Mouse (Mus musculus) fibroblast of lung, adult 2 months (primary cell): ENCODE measurements around the gene Gm5800.
"Not testable (repeated sequence)": the region's sequence is repeated elsewhere in the genome, so short reads cannot be mapped to it uniquely, and the experiment has no call there.

Experiments
- DNase-seq: peaks from one replicate; pipeline ENCODE4 v3.0.0-alpha.2; 2011; ENCODE audit warnings: low read depth

Gm5800 gene

DNA sequence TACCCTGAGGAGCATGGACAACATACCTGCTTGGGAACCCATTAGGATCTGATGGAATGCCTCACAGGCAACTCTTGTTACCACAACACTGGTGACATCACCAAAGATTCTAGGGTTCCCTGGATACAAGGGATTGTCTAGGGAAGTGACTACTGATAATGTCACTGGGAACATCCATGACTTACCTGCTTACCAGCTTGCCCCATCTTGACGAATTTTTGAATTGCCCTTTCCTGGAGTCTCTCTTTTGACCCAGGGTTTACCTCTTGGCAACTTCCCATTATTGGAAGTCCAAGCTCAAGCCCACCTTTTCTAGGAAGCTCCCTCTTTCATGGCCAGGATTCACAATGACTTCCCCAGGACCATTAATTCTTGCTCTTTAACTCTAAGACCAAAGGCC lies at the start of gene Gm5800:
TSS of gene Gm5800 (minus strand) at position 101 of the 400 bp plus-strand sequence.
- no peak for DNase-seq

DNA sequence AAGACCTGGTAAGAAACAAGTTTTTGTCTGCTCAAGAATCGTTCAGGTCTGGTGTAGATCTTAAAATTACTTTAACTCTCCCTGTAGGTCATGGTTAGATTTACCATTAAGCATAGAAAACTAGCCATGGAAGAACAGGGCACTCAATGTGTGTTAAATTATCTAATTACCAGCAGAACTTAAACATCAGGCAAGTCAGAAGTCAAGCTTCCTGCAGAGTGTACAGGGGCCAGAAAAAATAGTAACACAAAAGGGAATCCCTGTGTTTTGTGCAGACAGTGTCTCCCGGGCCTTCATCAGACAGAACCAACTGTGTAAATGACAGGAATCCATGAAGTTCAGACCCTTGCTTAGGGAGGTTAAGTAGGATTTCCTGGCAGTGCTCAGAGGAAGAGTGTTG lies 39.0 kb upstream of the Gm5800 start:
- no peak for DNase-seq

DNA sequence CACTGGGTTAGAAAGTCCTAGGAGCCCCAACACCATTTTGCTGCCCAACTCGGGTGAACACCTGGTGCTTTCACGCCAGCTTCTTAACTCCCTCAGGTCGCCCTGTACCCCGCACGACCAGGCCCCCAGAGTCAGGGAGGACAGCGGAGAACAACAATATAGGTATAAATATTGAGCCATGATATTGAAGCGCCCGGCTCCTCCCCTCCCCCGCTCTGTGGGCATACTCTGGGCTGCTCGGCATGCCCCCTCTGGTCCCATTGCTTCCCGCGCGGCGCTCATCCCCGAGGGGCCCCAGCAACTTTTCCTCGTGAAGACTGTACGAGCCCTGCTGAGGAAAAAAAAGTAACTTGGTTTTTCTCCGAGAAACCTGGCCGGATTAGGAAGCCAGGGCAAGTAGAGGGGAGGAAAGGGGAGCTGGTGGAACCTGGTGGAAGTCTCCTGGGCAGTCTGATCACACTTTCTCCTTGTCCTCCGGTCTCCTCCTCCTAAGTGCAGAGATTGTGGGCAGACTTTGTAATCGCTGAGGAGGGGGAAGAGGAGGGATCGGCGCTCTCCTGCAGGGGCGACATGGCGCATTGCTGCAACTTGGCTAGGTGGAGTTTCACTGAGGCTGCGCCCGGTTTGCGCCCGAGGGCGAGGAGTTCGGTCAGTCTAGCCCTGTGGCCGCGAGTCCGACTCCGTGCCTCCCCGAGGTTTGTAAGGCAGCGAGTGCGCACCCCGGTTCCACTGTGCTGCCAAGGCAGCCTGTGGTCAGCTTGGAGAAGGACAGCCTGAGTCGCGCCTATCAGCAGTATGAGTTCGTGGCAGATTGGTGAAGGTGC lies 23.6 kb upstream of the Gm5800 start:
- no peak for DNase-seq

DNA sequence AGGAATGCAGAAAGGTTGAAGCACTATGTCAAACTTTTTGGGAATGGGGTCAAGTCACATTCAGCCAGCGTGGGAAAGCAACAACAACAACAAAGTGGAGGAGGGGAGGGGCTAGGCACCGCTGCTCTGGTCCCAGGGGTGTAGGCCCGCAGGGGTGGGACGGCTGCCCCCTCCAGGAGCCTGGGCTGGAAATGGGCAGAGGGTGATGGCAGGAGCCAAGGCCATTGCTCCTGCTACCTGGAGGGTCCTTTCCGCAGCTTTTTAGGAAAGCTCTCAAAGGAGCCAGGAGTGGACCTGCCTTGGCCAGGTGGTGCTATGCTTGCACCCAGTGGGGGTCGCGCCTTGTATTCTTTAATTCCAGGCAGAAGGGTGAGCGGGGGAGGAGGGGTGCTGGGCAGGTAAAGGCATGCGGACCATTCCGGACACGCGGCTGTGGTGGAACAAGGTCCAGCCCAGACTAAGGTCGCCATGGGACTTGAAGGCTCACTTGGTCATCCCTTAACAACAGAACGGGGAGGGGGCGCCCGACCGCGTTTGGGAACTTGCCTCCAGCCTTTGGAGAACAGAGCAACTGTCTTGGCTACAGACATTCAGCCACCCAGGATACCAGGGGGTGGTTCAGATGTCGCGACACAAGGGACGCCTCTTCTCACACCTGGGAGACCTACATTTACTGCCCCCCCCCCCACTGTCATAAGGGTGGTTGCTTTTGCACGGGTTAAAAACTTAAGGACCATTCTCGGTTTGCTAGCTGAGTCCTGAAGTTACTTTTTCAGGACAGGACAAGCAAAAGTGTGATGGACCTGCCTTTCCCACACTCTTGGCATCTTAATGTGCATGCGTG lies 22.4 kb upstream of the Gm5800 start:
- no peak for DNase-seq

DNA sequence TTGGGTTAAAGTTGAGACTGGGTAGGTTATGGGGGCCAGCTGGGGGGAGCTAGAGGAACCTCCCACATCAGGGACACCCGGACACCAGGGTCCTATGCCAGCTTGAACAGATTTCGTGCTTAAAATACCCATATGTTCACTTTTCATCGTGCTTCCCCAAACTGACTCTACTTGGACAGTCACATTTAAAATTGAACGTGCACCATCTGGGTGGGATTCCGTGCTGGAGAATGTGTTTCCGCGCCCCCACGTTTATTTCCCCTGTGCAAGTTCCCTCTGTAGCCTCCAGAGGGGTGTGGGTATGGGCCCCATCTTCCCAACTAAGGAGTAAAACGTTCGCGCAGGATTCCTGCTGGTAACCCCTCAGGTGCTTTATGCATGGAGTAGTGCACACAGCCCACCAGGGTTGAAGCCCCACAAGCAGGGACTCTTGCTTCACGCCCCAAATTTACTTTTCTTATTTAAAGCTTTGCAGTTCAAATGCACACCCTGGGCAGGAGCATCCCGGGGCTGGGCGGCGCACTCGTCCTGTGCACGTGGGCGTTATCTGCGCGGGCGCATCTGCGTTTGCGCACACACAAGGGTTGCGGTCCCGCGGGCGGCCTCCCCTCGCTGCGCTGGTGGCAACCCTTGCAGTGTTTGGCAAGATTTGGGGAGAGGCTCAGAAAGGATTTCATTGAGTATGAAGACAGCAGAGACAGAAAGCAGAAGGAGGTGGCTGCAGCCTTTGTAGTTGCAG lies 21.6 kb upstream of the Gm5800 start:
- DNase-seq: no peak

DNA sequence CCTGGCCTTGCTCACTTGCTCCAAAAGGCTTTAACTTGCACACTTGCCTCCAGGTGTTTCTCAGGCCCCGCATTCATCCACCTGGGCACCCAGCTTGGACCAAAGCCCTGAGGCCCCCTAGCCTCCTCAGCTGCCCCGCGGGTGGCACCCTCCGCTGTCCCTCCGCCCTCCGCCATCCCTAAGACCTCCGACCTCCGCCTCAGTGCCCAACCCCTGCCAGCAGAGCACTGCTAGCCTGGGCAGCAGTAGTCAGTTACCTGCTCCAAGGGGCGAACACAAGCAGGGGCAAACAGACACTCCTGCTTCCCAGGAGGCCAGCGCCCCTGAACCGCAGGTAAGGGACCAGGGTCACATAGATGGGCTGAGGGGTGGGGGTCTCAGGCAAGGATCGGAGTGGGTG lies 21.0 kb upstream of the Gm5800 start:
- no peak for DNase-seq

DNA sequence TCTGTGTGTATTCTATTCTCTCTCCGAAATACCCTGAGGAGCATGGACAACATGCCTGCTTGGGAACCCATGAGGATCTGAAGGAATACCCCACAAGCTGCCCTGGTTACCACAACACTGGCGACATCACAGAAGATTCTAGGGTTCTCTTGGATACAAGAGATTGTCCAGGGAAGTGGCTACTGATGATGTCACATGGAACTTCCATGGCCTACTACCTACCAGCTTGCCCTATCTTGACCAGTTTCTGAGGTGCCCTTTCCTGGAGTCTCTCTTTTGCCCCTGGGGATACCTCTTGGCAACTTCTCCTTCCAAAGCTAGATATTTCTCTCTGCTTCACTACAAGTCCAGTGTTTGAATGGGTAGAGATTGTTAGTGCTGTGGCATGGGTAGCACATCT lies 21.6 kb downstream of the Gm5800 start, which contains the start of gene Gm17079:
TSS of gene Gm17079 (minus strand) at position 101 of the 400 bp plus-strand sequence.
- DNase-seq: not testable (repeated sequence)

DNA sequence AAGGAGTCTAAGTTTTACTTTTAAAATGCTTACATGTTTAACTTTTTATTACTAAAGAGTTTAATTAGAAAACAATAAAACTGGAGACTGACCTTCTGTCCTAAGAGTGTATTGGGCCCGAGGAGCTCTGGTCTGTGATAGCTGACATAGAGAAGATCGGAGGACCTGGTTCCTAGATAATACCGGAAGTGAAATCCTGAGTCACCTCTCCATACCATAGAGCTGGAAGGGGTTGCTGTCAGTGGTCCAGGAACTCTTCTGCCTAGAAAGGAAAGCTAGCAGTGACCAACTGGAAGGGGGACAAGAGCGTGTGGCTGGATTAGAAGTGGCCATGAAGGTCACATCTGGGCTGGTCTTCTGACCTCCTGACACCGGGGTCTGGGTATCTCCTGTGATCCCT lies 39.7 kb downstream of the Gm5800 start:
- DNase-seq: no peak
